Mouse (Mus musculus) cortical plate, adult 2 months (tissue): ENCODE data around the gene Sec23ip.

Source experiments
- CTCF ChIP-seq: fragments of 200-500 bp; IDR thresholded peaks from 2 replicates; pipeline ENCODE4 v1.5.1; 2011; ENCODE audit warnings: mild to moderate bottlenecking, control low read depth, low read length; ENCODE audit not compliant: insufficient read depth; ENCODE audit errors: extremely low read depth
- POLR2A ChIP-seq: fragments of 200-500 bp; IDR thresholded peaks from 2 replicates; pipeline ENCODE4 v1.6.1; 2011; ENCODE audit warnings: mild to moderate bottlenecking, low read length, control low read depth; ENCODE audit not compliant: insufficient read depth; ENCODE audit errors: extremely low read depth

- TF ChIP-seq CTCF, result no peak
- no peak for TF ChIP-seq POLR2A
These were observed 88.5 kb downstream of the Sec23ip start for GRCm38 (mm10) chr7:128833196-128833595.
